Mouse (Mus musculus): ENCODE data around the gene Cnr2.

The Cnr2 gene

DNA sequence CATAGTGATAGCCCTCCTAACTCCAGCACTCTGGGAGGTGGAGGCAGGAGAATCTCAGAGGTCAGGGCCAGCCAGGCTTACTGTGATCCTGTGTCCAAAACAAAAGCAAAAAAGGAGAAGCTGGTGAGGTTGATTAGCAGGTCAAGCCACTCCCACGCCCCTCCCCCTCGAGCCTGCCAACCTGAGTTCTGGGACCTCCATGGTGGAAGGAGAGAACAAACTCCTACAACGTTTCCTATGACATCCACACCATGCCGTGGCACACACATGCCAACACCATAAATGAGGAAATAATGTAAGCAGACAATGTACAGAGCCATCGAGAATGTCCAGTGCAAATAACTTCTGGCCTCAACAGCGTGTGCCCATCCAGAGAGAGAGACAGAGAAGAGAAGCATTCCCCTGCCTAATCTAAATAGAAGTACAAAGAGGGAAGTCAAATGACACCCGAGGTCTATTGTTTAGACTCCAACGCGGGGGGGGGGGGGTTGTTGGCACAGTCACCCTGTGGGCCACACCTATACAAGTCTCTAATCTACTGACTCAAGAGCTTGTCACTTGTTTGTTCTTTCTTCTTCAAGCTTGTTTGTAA is 19.1 kb upstream of the Cnr2 start:
- DNase-seq (ENCODE audit: low spot score in 2 of 2), result peak; percentile 69

DNA sequence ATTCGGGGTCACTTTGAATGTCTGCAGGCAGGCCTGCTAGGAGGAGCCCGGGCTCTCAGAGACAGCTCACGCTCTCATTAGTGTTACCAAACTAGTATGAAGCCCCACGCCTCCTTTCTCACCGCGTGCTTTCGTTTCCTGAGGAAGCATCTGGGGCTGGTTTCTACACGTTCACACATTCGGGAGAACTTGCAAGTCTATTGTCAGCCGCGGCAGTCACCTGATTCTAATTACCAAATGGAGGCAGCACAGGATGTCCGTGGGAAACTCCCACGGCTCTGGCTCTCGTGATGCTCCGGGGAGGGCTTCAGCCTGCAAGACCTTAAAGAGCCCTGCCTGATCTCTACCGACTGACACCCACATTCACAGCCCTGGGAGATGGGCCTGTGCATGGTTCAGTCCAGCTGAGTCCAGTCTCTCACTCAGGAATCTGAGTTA is 18.6 kb upstream of the Cnr2 start:
- DNase-seq (ENCODE audit: low spot score in 2 of 2), result peak; percentile 77 to 87

DNA sequence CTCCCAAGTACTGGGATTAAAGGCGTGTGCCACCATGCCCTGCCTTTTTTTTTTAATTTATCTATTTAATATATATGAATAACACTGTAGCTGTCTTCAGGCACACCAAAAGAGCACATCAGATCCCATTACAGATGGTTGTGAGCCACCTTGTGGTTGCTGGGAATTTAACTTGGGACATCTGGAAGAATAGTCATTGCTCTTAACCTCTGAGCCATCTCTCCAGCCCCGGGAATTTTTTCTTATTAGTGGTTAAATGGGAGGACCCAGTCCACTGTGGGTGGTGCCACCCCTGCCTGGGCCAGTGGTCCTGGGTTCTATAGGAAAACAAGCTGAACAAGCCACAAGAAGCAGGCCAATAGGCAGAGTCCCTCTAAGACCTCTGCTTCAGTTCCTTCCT is 17.5 kb upstream of the Cnr2 start:
- DNase-seq (ENCODE audit: low spot score in 2 of 2), result peak in 1 of 2 experiments; percentile 43

DNA sequence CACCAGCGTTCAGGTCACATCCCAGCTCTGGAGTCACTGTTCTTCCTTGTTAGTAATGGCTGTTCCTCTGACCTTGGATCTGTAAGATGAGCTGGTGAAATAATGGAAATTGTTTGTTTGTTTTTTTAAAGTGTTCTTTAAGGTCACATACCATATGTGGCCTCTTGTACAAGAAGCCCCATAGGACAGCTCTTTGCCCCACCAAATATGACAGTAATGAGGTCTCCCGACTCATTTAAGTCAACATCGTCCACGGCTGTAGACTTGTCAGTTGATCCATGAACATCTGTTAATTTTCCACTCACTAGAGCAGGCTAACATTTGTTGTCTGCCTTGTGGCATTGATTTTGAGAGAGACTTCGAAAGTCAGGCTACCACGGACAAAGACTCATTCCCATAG is 16.2 kb upstream of the Cnr2 start:
- no peak for DNase-seq (ENCODE audit: low spot score in 2 of 2)

DNA sequence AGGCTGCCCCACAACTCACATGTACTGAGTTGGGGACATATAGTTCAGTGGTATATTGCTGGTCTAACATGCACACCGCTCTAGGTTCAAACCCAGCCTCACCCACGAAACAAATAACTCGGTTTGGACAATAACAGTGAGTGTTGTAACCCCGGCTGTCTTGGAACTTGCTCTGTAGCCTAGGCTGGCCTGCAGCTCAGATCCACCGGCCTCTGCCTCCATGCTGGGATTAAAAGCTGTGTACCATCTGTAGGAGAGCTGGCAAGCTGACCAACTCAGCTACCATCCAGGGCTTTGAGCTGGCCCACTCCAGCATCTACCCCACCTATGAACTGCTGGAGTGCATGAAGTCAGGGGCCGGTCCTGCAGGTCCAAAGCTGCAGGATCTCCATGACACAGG is 15.2 kb upstream of the Cnr2 start:
- DNase-seq (ENCODE audit: low spot score in 2 of 2), result peak in 1 of 2 experiments; percentile 22

- no peak for DNase-seq (ENCODE audit: low spot score in 2 of 2)
Observed at GRCm38 (mm10) chr4:135880576-135880975, 14.6 kb upstream of the Cnr2 start.

DNA sequence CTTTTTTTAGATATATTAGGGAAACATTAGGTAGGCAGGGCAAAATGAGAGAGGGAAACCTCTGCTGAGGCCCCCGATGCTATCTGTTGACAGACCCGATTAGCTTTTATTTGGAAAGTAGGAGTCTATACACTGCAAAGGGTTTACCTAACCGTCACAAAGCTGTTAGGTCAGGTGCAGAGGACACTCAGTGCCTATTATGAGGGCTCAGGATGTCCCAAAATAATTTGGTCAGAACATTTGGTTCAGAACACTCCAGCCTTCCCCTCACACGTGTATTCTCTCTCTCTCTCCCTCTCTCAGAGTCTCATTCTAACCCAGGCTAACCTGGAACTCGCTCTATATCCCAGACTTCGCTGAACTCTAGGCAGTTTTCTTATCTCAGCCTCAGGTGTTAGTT is 13.2 kb upstream of the Cnr2 start:
- DNase-seq (ENCODE audit: low spot score in 2 of 2), result no peak

DNA sequence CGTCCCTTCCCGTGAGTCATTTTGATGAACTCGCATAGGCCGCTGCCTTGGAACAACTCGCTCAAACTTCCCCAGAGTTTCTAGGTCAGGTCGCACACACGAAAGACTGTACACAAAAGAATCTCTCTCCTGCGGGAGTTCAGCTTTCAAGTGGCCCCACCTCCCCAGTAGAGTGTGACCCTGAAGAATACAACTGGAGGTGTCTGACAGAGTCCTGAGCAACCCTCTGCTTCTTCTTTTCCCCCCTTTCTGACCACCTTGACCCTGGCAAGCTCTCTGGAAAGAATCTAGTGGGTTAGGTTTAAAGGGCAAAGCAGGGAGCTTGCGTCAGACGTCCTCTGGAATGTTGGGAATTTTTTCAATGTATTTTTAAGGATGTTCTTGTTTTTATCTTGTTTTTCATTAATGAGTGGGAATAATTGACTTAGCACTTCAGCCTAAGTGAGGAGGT is 11.8 kb upstream of the Cnr2 start:
- no peak for DNase-seq (ENCODE audit: low spot score in 2 of 2)

- no peak for DNase-seq (ENCODE audit: low spot score in 2 of 2)
Observed at GRCm38 (mm10) chr4:135883881-135884516, 11.2 kb upstream of the Cnr2 start.

DNA sequence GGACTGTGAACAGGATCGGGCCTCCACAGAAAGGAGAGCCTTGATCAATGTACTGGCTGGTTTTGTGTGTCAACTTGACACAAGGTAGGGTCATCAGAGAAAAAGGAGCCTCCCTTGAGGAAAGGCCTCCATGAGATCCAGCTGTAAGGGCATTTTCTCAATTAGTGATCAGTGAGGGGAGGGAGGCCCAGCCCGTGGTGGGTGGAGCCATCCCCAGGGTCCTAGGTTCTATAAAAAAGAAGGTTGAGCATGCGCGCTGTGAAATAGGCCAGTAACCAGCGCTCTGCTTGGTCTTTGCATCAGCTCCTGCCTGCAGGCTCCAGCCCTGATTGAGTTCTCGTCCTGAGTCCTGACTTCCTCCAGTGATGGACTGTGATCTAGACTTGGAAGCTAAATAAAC is 10.7 kb upstream of the Cnr2 start:
- DNase-seq (ENCODE audit: low spot score in 2 of 2), result no peak

DNA sequence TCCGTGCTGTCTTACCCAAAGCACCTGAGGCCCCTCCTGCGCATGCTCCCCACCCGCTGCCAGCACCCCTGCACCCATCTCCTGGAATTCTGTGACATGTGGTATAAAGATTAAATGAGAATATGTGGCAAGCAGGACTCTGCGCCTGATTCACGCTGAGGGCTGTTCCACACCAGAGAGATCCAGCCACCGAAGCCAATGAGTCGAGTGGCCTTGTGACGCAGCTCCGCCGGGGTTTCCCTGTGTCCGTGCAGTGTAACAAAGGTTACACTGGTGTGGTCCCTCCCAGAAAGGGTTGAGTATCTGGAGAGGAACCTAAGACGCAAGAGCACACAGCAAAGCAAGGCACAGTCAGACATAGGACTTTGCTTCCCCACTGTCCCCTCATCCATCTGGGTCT is 9.5 kb upstream of the Cnr2 start:
- no peak for DNase-seq (ENCODE audit: low spot score in 2 of 2)

GRCm38 (mm10) chr4:135886184-135886583 is 9.0 kb upstream of the Cnr2 start:
- DNase-seq (ENCODE audit: low spot score in 2 of 2), result no peak

DNA sequence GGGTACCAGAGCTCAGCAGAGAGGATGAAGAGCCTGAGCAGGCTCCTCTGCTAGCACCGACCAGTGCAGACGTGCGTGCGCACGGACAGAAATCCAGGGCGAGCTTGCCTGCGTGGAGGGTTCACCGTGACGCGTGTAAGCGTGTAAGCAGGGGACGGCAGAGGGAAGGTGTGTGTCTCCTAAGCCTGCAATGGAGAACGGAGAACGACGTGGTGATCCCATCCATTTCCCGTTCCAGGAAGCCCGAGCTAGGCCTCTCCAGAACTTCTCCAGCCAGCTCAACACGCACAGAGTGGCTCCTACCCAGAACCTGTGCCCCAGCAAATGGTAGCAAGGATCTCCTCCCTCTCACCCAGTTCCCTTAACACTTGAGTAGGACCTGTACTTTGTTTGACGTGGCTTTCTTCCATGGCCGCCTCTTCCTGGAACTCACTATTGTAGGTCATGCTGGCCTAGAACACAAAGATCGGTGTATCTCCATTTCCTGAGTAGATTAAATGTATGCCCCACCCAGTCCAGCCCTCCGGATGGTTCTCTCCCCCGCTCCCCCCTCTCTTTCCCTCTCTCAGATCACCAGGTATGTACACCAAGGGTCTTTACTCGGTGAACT is 6.6 kb upstream of the Cnr2 start:
- no peak for DNase-seq (ENCODE audit: low spot score in 2 of 2)

- DNase-seq (ENCODE audit: low spot score in 2 of 2), result no peak
Observed at GRCm38 (mm10) chr4:135889146-135889883, 5.9 kb upstream of the Cnr2 start.

DNA sequence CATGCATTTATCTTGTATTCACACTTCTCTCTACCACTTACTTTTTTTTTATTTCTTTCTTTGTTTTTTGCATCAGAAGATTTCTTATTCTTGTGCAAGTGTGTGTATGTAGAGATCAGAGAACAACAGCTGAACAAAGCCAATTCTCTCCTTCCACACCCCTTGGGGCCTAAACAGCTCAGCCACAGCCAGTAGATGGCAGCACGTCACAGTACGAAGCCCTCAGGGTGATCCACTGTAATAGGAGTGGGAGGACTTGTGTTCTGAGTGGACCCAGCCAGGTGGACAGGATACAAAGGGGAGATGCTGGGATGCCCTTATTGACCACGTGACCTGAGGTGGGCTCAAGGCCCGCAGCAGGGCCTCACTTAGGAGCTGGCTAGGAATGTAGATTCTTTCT is 5.3 kb upstream of the Cnr2 start:
- peak; percentile 54 to 73 for DNase-seq (ENCODE audit: low spot score in 2 of 2)

GRCm38 (mm10) chr4:135891539-135891938 is 3.7 kb upstream of the Cnr2 start:
- DNase-seq (ENCODE audit: low spot score in 2 of 2), result no peak

DNA sequence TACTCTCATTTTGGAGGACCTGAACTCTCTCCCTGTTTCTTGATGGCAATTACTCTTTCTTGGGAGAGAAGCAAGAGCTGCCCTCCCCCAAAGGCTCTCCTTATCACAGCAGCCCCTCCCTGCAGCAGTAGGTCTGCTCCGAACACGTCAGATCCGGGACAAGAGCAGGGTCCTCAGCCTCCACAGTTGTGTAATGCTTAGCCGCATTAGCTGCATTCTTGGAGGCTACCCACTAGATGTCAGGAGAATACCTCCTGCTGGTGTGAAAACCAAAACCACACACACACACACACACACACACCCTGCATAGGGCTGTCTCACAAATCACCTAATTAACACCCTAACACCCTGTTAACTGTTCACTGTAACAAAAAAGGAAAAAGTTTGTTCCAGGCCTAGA is 2.3 kb upstream of the Cnr2 start:
- DNase-seq (ENCODE audit: low spot score in 2 of 2), result no peak

DNA sequence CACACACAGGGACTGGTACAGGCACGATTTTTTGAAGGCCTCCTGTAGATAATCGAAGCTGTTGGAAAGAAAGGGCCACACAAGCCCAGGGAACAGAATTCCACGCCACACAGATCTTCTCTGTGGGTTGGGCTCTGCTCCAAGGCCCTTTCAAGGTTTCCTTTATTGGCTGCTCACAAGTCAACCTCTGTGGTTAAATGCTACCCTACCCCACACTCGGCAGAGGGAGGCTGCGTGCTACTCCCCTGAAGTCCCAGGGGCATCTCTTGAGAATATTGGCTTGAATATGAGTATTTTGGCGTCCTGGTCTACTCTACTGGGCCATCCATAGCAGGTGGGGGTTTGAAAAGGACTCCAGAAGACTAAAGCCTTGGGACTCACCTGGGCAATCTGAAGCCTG is 963 bp downstream of the Cnr2 start:
- no peak for DNase-seq (ENCODE audit: low spot score in 2 of 2)

DNA sequence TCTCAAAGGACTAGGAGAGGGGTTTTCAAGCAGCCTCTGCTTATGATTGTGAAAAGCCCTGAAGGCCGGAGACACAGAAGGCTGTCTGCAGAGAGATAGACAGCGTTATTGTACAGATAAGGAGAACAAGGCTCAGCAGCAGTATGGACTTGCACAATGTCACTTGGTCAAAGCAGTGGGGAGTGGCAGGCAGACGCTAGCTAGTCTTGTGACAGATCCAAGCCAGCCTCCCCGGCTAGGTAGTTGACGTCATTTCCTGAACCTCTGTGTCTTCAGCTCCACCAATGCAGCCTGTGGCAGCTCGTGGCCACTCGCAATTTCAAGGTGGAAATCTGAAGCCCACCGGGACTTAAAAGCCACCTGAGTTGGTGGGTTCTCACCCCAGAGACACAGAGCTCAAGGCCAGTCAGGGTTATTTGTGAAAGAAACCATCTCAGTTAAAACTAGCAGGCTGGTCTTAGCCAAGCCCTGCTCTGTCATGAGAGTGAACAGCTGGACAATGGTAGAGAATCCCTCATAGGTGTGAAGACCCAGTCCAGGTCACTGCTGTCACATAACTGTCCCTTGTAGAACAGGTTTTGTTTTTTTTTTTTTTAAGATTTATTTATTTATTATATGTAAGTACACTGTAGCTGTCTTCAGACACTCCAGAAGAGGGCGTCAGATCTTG is 3.3 kb downstream of the Cnr2 start:
- DNase-seq (ENCODE audit: low spot score in 2 of 2), result no peak

- DNase-seq (ENCODE audit: low spot score in 2 of 2), result no peak
Observed at GRCm38 (mm10) chr4:135899050-135899448, 3.9 kb downstream of the Cnr2 start.

DNA sequence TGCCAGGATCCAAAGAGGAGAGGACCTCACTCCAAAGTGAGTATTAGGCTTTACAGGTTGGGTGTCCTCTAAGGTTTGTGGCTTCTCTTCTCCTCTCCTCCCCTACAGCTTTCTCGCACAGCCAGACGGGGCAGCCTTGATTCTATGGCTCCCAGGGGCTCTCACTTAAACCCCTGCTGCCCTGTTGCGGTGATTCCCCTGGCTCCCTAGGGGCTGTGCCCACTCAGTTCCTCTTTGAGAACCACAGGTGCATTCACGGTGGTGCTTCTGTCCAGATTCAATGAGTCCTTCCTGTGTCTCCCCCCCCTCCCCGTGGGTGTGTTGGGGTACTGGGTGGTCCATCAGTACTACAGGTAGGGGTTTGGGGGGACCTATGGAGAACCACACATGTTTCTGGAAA is 4.8 kb downstream of the Cnr2 start:
- DNase-seq (ENCODE audit: low spot score in 2 of 2), result no peak

- DNase-seq (ENCODE audit: low spot score in 2 of 2), result no peak
Observed at GRCm38 (mm10) chr4:135902606-135903242, 7.5 kb downstream of the Cnr2 start.

All from right cerebral cortex, postnatal 10 days (tissue).